In genomic region chr9:96718888-96719287, GRCm38 (mm10) we compare ENCODE assay signal across 8 mouse cellular contexts. TPM values are rescaled to one million over a fixed set of nuclear protein-coding genes. Genes with fewer than 3 reads are reported as not detected.
A peak's percentile ranks its signal among the peaks of the same experiment; 100 is the strongest.
DNase-seq lines count a peak whose midpoint lies in the region; ATAC-seq and TF ChIP-seq lines count a peak whose summit lies in the region.

No protein-coding gene starts in this region.

- H3K4me3 ChIP-seq in heart, embryonic 12.5 days = peak overlapping the region; percentile 91
- H3K4me3 ChIP-seq in G1E (ENCODE audit: low read depth, low read length) = peak overlapping the region; percentile 93
- H3K4me3 ChIP-seq in hindbrain, embryonic 10.5 days = peak overlapping the region; percentile 85
- peak overlapping the region; percentile 76 for H3K4me3 ChIP-seq in midbrain, embryonic 11.5 days (ENCODE audit: low read depth, low read length)

- H3K27me3 ChIP-seq in heart, embryonic 12.5 days (replicated peaks) = no peaks in the 10 kb centered on the region
- no peaks in the 10 kb centered on the region for H3K27me3 ChIP-seq in G1E (ENCODE audit: insufficient read depth, low read length)
- H3K27me3 ChIP-seq in hindbrain, embryonic 10.5 days (ENCODE audit: insufficient read depth, poor library complexity, severe bottlenecking) = no peaks in the 10 kb centered on the region
- peaks cover 2% of the 10 kb centered on the region; the same call in 1 of the 2 replicates for H3K27me3 ChIP-seq in midbrain, embryonic 11.5 days (ENCODE audit: control insufficient read depth, insufficient read depth, low read length)

- peaks cover 59% of the 10 kb centered on the region for H3K4me1 ChIP-seq in heart, embryonic 12.5 days (replicated peaks)
- H3K4me1 ChIP-seq in G1E (ENCODE audit: insufficient read depth, low read depth, low read length) = peaks cover 61% of the 10 kb centered on the region
- H3K4me1 ChIP-seq in hindbrain, embryonic 10.5 days (replicated peaks) = peaks cover 28% of the 10 kb centered on the region
- peaks cover 6% of the 10 kb centered on the region; the same call in 1 of the 2 replicates for H3K4me1 ChIP-seq in midbrain, embryonic 11.5 days (ENCODE audit: control insufficient read depth, insufficient read depth, low read length)

- TF ChIP-seq CTCF in G1E (IDR thresholded peaks at IDR 0.05; ENCODE audit: low read depth, low read length) = no peak

- 56% methylated on average over 10 of the region's 10 CpGs for WGBS in heart, embryonic 12.5 days
- WGBS in hindbrain, embryonic 10.5 days = 60% methylated on average over 10 of the region's 10 CpGs
- 70% methylated on average over 10 of the region's 10 CpGs for WGBS in midbrain, embryonic 11.5 days

- H3K9ac ChIP-seq in heart, embryonic 12.5 days = peak overlapping the region; percentile 94
- H3K9ac ChIP-seq in midbrain, embryonic 11.5 days (ENCODE audit: low read length) = peak overlapping the region; percentile 95; the same call in 1 of the 2 replicates

- DNase-seq in heart, postnatal 25 days (ENCODE audit: low spot score) = no peak
- no peak for DNase-seq in G1E (ENCODE audit: low spot score)
- no peak for DNase-seq in hindbrain, embryonic 10.5 days (ENCODE audit: low spot score)
- DNase-seq in midbrain, embryonic 11.5 days (ENCODE audit: low spot score, missing footprints) = peak; percentile 89
- DNase-seq in urinary bladder, postnatal 25 days (ENCODE audit: low spot score) = no peak
- no peak for DNase-seq in left cerebral cortex, adult 9 months (ENCODE audit: low spot score in 2 of 2)
- no peak for DNase-seq in thymus, postnatal 4 days

- peak overlapping the region; percentile 98 for H3K27ac ChIP-seq in heart, embryonic 12.5 days (ENCODE audit: poor library complexity, severe bottlenecking)
- H3K27ac ChIP-seq in hindbrain, embryonic 10.5 days = peak overlapping the region; percentile 99
- H3K27ac ChIP-seq in midbrain, embryonic 11.5 days (ENCODE audit: low read depth, low read length) = peak overlapping the region; percentile 78; the same call in 1 of the 2 replicates

- H3K36me3 ChIP-seq in heart, embryonic 12.5 days = peaks cover 30% of the 10 kb centered on the region
- H3K36me3 ChIP-seq in G1E (replicated peaks) = peaks cover 44% of the 10 kb centered on the region
- H3K36me3 ChIP-seq in hindbrain, embryonic 10.5 days = no peaks in the 10 kb centered on the region
- H3K36me3 ChIP-seq in midbrain, embryonic 11.5 days (ENCODE audit: control insufficient read depth, insufficient read depth, low read length) = no peaks in the 10 kb centered on the region

- ATAC-seq in heart, embryonic 12.5 days (ENCODE audit: insufficient number of reproducible peaks, low FRiP score) = no peak
- no peak for ATAC-seq in G1E (ENCODE audit: extremely low read depth, insufficient number of reproducible peaks, low FRiP score, poor library complexity, severe bottlenecking)
- no peak for ATAC-seq in midbrain, embryonic 11.5 days (ENCODE audit: low FRiP score)

- intact Hi-C loops in heart, postnatal 25 days (cut with DNase I) = loop anchor here (5.0 kb wide), 1 partner anchor 47 kb away; no protein-coding TSS in a partner anchor

- peak overlapping the region; percentile 69 for H3K4me2 ChIP-seq in heart, embryonic 12.5 days
- H3K4me2 ChIP-seq in midbrain, embryonic 11.5 days = peak overlapping the region; percentile 76

- no peaks in the 10 kb centered on the region for H3K9me3 ChIP-seq in heart, embryonic 12.5 days (replicated peaks)
- H3K9me3 ChIP-seq in G1E (replicated peaks) = no peaks in the 10 kb centered on the region
- no peaks in the 10 kb centered on the region for H3K9me3 ChIP-seq in hindbrain, embryonic 10.5 days
- no peaks in the 10 kb centered on the region for H3K9me3 ChIP-seq in midbrain, embryonic 11.5 days (ENCODE audit: control insufficient read depth, low read length)

RNA-seq across cellular contexts. Expression of gene Zbtb38, which starts 33.7 kb away (rescaled TPM):
- 31.3 and 32.1 TPM in 2 replicates for polyA plus RNA-seq in heart, embryonic 12.5 days (2016; fragmentation: Nextera tagmentation; extraction: Ambion mirVana)
- total RNA-seq in heart, postnatal 25 days (2021) = 10 to 100 TPM; 32.5 to 37.7 TPM
- 38.2 and 50.9 TPM in 2 replicates for total RNA-seq in G1E (2014; fragmentation: Nextera tagmentation)
- 36.2 and 37.6 TPM in 2 replicates for total RNA-seq in G1E (2017)
- 2.9 and 3.7 TPM in 2 replicates for polyA plus RNA-seq in G1E (2012)
- 7.8 and 8.5 TPM in 2 replicates for polyA plus RNA-seq in hindbrain, embryonic 10.5 days (2016; fragmentation: Nextera tagmentation; extraction: Ambion mirVana)
- 11.3 and 11.9 TPM in 2 replicates for polyA plus RNA-seq in midbrain, embryonic 11.5 days (2014; fragmentation: Nextera tagmentation; extraction: Ambion mirVana)
